Mouse (Mus musculus) liver, embryonic 13.5 days (tissue): ENCODE measurements at regions not wholly inside any gene's neighbourhood (a gene's known extent, or its start where the extent isn't known, plus 50 kb on each side); places are given as distances from the start of the nearest gene placed in this dataset.
A peak's percentile ranks its signal among the peaks of the same experiment; 100 is the strongest.

Experiments
- ATAC-seq: fragments of 200-750 bp; cut with Nextera tagmentation; 2 replicates; pipeline ENCODE4 v1.8.0; 2017; ENCODE audit warnings: low read depth, mild to moderate bottlenecking, moderate number of reproducible peaks, moderate library complexity
- DNase-seq: peaks from one replicate; pipeline ENCODE4 v3.0.0; 2022
- H3K27ac ChIP-seq: fragments of 300-500 bp; sonication (generic); 2 replicates; pipeline ENCODE4 v1.5.1; 2015; ENCODE audit warnings: moderate library complexity, mild to moderate bottlenecking, inconsistent platforms
- H3K27me3 ChIP-seq: fragments of 300-500 bp; sonication (generic); 2 replicates; pipeline ENCODE4 v1.6.1; 2015; ENCODE audit warnings: mild to moderate bottlenecking, inconsistent platforms
- H3K36me3 ChIP-seq: fragments of 300-500 bp; sonication (generic); 2 replicates; pipeline ENCODE4 v1.6.1; 2015; ENCODE audit warnings: mild to moderate bottlenecking, inconsistent platforms
- H3K4me1 ChIP-seq: fragments of 300-500 bp; sonication (generic); replicated peaks from 2 replicates; pipeline ENCODE4 v1.6.1; 2015; ENCODE audit warnings: inconsistent platforms
- H3K4me2 ChIP-seq: fragments of 300-500 bp; sonication (generic); 2 replicates; pipeline ENCODE4 v1.6.1; 2015; ENCODE audit warnings: inconsistent platforms, mild to moderate bottlenecking, moderate library complexity
- H3K4me3 ChIP-seq: fragments of 300-500 bp; sonication (generic); replicated peaks from 2 replicates; pipeline ENCODE4 v1.5.1; 2015; ENCODE audit warnings: mild to moderate bottlenecking, inconsistent platforms
- H3K9ac ChIP-seq: fragments of 300-500 bp; sonication (generic); 2 replicates; pipeline ENCODE4 v1.6.1; 2015; ENCODE audit warnings: mild to moderate bottlenecking, inconsistent platforms
- H3K9me3 ChIP-seq: fragments of 300-500 bp; sonication (generic); replicated peaks from 2 replicates; pipeline ENCODE4 v1.6.1; 2016; ENCODE audit warnings: inconsistent platforms
- WGBS: fragments of 180-500 bp; shearing (Covaris S2); methylation state at CpG from one replicate; pipeline ENCODE4 v1.1.7; 2015; ENCODE audit not compliant: insufficient replicate concordance; 5-methylcytosine and 5-hydroxymethylcytosine counted together

DNA sequence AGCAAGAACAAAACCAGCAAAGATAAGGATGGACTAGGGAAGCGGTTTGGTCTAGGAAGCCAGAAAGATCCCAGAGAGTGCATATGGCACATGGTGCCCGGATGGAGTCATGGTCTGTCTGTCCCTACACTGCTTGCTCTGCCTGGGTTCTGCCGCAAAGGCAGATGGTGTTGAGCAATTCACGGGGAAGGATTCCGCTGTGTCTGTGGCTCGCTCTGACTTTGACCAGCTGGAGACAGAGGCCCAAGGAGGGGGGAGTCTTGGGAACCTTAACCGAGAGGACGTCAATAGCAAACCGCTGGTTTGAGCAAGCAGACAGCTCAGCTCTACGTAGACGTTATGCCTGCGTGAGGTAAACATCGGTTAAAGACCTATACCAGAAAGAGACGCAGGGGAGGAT is 357.7 kb upstream of the Tbx3 start:
- DNase-seq (no peak), ATAC-seq (no peak)
- Histone ChIP-seq H3K4me3 (no peak overlapping the region), H3K36me3 (no peaks in the 10 kb centered on the region), H3K4me2 (no peak overlapping the region), H3K27me3 (no peaks in the 10 kb centered on the region), H3K4me1 (no peaks in the 10 kb centered on the region), H3K9me3 (no peaks in the 10 kb centered on the region), H3K27ac (no peak overlapping the region), H3K9ac (no peak overlapping the region)
- 71% methylated on average over 14 of the region's 14 CpGs for WGBS

DNA sequence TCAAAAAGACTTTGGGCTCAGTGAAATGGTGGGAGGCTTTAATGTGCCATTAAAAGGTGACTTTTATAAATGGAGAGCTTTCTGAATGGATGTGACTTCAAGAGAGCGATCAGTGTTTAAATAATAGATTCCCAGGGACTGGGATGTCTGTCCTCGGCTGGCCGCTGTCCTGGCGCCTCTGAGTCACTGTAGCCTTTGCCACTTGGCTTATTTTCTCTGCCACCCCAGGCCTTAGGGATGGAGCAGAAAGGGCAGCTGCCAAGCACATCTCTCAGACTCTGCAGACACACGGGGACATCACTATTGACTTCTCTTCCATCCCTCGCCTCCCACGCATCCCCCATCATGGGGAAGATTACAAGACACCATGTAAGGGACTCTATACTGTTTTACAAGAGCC is 355.3 kb upstream of the Tbx3 start:
- no peak for ATAC-seq
- WGBS = 80% methylated on average over 7 of the region's 7 CpGs
- H3K36me3 ChIP-seq = no peaks in the 10 kb centered on the region
- H3K27me3 ChIP-seq = no peaks in the 10 kb centered on the region
- no peaks in the 10 kb centered on the region for H3K4me1 ChIP-seq
- no peak overlapping the region for H3K27ac ChIP-seq
- no peaks in the 10 kb centered on the region for H3K9me3 ChIP-seq
- H3K4me3 ChIP-seq = no peak overlapping the region
- no peak overlapping the region for H3K4me2 ChIP-seq
- no peak overlapping the region for H3K9ac ChIP-seq
- DNase-seq = no peak

DNA sequence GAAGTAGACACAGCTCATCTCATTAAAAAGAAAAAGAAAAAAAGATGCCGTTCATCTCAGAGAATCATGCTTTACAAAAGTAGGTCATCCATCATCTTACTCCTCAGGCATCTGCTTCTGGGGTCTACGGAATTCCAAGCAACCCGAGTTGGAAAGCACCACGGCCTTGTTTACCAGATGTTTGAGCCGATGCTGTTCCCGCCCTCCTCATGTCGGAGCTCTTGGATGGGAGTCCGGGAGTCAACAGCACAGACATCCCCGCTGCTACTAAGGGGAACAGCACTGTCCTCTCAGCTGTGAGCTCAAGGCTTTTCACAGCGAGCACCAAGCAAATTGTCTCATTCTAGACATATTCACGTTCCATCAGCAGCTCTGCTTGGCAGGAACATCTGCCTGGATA is 352.9 kb upstream of the Tbx3 start:
- Histone ChIP-seq H3K9me3 (no peaks in the 10 kb centered on the region), H3K27ac (no peak overlapping the region), H3K9ac (no peak overlapping the region), H3K4me2 (no peak overlapping the region), H3K4me1 (peaks cover 9% of the 10 kb centered on the region), H3K4me3 (no peak overlapping the region), H3K36me3 (no peaks in the 10 kb centered on the region), H3K27me3 (no peaks in the 10 kb centered on the region)
- WGBS = 67% methylated on average over 11 of the region's 11 CpGs
- no peak for DNase-seq
- no peak for ATAC-seq

DNA sequence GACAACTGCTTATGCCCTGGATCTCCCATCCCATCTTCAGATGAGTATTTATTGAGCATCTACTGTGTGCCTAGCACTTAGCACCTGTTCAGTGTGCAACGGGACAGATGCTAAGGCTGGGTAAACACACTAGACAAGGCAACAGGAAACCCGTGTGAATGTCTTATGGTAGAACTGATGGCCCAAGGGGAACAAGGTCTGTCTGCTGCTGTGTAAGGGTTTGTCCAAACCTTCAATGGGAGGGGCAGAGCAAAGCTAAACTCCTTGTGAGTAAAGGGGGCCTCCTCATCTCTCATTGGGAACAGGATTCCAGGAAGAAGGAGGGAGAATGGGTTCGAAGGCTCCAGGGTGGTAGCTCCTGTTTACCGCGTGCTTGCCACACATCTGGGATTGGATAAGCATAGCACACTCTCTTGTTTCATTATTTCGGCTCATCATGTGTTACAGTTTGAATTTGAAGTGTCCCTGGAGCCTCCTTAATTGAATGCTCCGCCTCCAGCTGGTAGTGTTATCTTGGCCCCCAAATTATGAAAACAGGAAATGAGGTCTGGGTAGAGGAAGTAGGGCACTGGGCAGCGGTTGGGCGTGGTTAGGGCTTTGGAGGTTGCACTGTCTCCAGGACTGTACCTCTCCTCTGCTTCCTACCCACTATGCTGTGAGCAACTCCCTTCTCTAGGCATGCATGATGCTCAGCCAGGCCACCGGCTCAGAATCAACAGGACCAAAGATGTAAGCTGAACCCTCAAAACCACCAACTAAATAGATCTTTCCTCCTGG is 348.9 kb upstream of the Tbx3 start:
- H3K4me3 ChIP-seq = no peak overlapping the region
- H3K36me3 ChIP-seq = no peaks in the 10 kb centered on the region
- DNase-seq (no peak), ATAC-seq (peak; percentile 36; the same call in 1 of the 2 replicates)
- no peak overlapping the region for H3K4me2 ChIP-seq
- no peaks in the 10 kb centered on the region for H3K9me3 ChIP-seq
- no peaks in the 10 kb centered on the region for H3K27me3 ChIP-seq
- 19% methylated on average over 10 of the region's 10 CpGs for WGBS
- no peak overlapping the region for H3K27ac ChIP-seq
- H3K4me1 ChIP-seq = peaks cover 9% of the 10 kb centered on the region
- no peak overlapping the region for H3K9ac ChIP-seq

DNA sequence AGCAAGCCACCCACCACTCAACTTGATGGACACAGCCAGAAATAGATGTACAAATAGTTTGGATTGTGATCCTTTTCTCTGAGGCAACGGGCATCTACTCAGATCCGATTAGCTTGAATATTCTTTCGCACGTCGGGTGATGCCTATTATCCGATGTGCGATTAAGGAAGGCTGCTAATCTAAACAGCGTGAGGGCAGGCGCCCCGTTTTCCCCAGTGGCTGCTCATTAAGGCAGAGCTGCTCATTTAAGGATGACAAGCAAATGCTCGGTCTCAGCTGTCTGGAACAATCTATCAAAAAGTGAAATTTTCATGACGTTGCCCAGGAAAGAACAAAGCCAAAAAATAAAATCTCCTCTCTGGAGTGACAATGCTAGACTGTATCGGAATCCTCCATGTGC is 348.1 kb upstream of the Tbx3 start:
- no peak overlapping the region for H3K27ac ChIP-seq
- WGBS = 75% methylated on average over 13 of the region's 13 CpGs
- no peak overlapping the region for H3K9ac ChIP-seq
- DNase-seq (no peak), ATAC-seq (no peak)
- no peaks in the 10 kb centered on the region for H3K9me3 ChIP-seq
- H3K36me3 ChIP-seq = no peaks in the 10 kb centered on the region
- H3K4me1 ChIP-seq = peaks cover 9% of the 10 kb centered on the region
- no peaks in the 10 kb centered on the region for H3K27me3 ChIP-seq
- H3K4me2 ChIP-seq = no peak overlapping the region
- H3K4me3 ChIP-seq = no peak overlapping the region

DNA sequence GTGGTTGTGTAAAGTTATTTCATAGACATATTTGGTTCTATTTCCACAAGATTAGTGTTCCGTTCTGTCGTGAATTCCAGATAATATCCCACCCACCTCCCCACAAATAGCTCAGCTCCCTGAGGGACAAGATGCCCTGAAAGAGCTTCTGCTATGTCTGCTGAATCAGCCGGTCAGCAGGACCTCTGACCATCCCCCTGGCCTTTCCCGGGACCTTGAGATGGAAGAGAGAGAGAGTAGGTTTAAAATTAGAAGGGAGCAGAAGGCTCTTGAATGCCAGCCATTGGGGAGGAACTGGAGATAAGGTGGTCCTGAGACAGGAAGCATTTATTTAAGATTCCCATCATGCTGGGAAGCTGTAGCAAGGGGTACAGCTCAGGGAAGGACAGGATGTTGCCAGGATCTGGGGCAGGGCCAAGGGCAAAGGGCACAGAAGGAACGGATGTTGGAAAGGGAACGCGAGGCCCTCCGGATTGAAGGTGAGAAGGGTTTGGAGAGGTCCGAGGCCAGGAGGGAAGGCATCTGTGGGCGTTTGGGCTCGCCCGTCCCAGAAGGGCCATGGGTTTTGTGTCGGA is 344.7 kb upstream of the Tbx3 start:
- H3K4me2 ChIP-seq = no peak overlapping the region
- no peak overlapping the region for H3K4me3 ChIP-seq
- no peak overlapping the region for H3K27ac ChIP-seq
- ATAC-seq = no peak
- DNase-seq = no peak
- WGBS = 63% methylated on average over 13 of the region's 13 CpGs
- no peaks in the 10 kb centered on the region for H3K36me3 ChIP-seq
- no peaks in the 10 kb centered on the region for H3K9me3 ChIP-seq
- H3K4me1 ChIP-seq = peaks cover 17% of the 10 kb centered on the region
- no peak overlapping the region for H3K9ac ChIP-seq
- no peaks in the 10 kb centered on the region for H3K27me3 ChIP-seq

DNA sequence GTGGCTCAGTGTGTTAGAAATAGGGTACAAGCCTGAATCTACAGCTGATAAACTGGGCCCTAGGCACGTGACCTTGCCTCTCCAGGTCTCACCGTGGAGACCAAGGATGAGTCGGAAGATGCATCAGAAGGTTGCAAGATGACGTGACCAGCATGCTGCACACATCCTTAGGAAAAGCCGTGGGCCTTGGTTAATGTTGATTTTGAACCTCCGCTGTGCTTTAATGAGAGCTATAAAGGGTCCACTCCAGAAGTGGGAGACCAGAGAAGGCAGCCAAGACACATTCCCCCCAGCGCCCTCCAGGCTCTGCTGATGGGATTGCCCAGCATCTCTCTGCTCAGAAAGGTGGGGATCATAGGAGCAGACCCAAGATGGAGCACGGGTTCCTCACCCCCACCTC is 343.6 kb upstream of the Tbx3 start:
- Histone ChIP-seq H3K9me3 (no peaks in the 10 kb centered on the region), H3K36me3 (no peaks in the 10 kb centered on the region), H3K27me3 (no peaks in the 10 kb centered on the region), H3K27ac (no peak overlapping the region), H3K4me3 (no peak overlapping the region), H3K4me1 (peaks cover 19% of the 10 kb centered on the region), H3K4me2 (no peak overlapping the region), H3K9ac (no peak overlapping the region)
- DNase-seq (no peak), ATAC-seq (no peak)
- WGBS = 57% methylated on average over 8 of the region's 8 CpGs

DNA sequence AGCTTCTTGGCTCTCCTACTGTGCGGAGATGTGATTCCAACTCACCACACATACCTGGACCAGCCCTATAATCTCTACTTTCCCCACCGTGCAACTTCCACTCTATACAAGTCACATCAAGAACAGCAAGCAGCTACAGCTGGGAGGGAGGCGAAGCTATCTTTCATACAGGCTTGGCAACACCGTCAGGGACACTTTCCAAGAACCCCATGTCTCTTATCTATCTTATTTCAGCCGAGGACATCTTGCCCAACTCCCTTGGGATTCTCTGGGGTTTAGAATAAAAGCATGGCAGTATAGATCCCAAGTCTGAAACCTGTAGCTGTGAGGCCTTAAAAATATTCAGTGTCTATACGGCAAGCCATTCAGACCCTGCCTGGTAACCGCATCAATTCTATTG is 341.5 kb upstream of the Tbx3 start:
- DNase-seq (no peak), ATAC-seq (no peak)
- Histone ChIP-seq H3K27ac (no peak overlapping the region), H3K4me1 (peaks cover 17% of the 10 kb centered on the region; the same call in 1 of the 2 replicates), H3K9me3 (no peaks in the 10 kb centered on the region), H3K36me3 (no peaks in the 10 kb centered on the region), H3K4me2 (no peak overlapping the region), H3K9ac (no peak overlapping the region), H3K4me3 (no peak overlapping the region), H3K27me3 (no peaks in the 10 kb centered on the region)
- 61% methylated on average over 7 of the region's 7 CpGs for WGBS

DNA sequence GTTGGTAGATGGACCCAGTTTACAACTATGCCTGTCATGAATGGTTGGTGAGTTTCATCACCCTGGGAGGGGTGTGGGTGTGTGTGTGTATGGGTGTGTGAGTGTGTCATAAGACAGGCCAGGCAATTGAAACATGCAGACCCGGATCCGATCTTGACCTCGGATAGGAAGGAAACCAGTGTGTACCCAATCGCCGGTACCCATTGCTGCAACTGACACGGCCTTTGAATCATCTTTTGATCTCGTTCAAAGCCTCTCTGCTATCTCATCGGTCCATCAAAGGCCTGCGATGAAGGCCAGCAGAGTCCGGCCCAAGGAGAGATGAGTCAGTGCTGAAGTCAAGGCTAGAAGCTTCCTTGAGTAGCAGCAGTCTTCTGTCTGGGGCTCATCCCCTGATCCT is 341.1 kb upstream of the Tbx3 start:
- Histone ChIP-seq H3K36me3 (no peaks in the 10 kb centered on the region), H3K4me3 (no peak overlapping the region), H3K4me1 (peaks cover 17% of the 10 kb centered on the region; the same call in 1 of the 2 replicates), H3K27ac (no peak overlapping the region), H3K27me3 (no peaks in the 10 kb centered on the region), H3K9ac (no peak overlapping the region), H3K9me3 (no peaks in the 10 kb centered on the region), H3K4me2 (no peak overlapping the region)
- no peak for ATAC-seq
- 60% methylated on average over 10 of the region's 10 CpGs for WGBS
- DNase-seq = no peak

DNA sequence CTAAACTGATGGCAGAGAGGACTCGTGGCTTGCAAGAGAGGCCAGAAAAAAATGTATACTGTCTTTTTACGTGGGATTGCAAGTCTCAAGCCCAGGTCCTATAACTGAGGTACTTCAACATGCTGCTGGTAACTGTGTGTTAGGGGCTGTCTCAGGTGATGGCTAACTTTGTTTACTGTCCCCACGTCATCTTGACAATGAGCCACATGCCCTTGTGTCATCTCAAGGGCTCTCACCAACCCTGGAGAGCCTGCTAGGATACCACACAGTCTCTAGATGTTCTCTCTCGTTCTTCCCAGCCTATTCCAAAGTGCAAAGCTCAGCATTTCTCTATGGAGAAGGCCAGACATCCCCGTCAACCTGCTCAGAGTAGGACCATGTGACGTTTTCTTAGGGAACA is 340.6 kb upstream of the Tbx3 start:
- no peak overlapping the region for H3K27ac ChIP-seq
- DNase-seq (no peak), ATAC-seq (no peak)
- H3K36me3 ChIP-seq = no peaks in the 10 kb centered on the region
- H3K4me1 ChIP-seq = peaks cover 17% of the 10 kb centered on the region; the same call in 1 of the 2 replicates
- no peak overlapping the region for H3K4me3 ChIP-seq
- H3K9me3 ChIP-seq = no peaks in the 10 kb centered on the region
- no peak overlapping the region for H3K9ac ChIP-seq
- no peaks in the 10 kb centered on the region for H3K27me3 ChIP-seq
- 57% methylated on average over 6 of the region's 6 CpGs for WGBS
- H3K4me2 ChIP-seq = no peak overlapping the region

DNA sequence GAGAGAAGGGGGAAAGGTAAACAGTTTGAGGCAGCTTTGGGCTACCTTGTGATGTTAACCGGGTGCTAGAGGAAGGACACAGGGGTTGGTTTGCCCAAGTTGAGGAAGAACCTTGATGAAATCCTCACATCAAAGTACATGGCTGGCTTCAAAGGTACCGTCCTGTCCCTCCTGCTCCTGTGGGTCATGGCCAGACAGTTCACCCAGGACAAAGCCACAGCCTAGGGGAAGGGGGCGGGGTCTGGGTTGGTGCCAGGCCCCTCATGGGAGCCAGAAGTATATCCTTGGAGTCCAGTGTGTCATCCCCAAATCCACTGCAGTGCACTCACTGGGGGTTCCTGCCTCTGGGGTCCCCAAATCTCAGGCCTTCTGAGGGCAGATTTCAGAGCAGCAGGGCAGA is 339.0 kb upstream of the Tbx3 start:
- H3K9me3 ChIP-seq = no peaks in the 10 kb centered on the region
- H3K27ac ChIP-seq = 0 out of 2 replicates have a peak overlapping the region, but pooled peaks have one; percentile 29
- DNase-seq = peak; percentile 3
- no peaks in the 10 kb centered on the region for H3K36me3 ChIP-seq
- H3K4me3 ChIP-seq = no peak overlapping the region
- H3K4me1 ChIP-seq = peaks cover 17% of the 10 kb centered on the region; the same call in 1 of the 2 replicates
- 31% methylated on average over 3 of the region's 3 CpGs for WGBS
- H3K4me2 ChIP-seq = no peak overlapping the region
- no peaks in the 10 kb centered on the region for H3K27me3 ChIP-seq
- peak; percentile 63 for ATAC-seq
- no peak overlapping the region for H3K9ac ChIP-seq

DNA sequence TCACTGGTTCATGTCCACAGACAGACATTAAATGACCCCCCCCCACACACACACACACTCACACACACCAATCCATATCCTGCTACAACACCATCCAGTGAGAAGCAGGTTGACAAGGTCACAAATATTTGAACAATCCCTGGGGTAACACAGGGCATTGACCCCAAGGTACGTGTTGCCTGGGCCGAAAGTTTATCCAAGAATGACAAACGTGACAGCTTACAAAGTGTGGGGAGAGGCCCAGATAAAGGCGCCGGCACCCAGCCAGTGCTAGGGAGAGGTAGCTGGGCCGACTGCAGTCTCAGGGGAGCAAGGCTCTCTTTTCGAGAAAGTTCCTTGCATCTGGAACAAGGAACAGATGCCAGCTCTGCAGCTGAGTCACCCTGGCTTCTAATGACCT is 337.8 kb upstream of the Tbx3 start:
- ATAC-seq (peak; percentile 63), DNase-seq (no peak)
- no peak overlapping the region for H3K4me3 ChIP-seq
- no peaks in the 10 kb centered on the region for H3K27me3 ChIP-seq
- 52% methylated on average over 7 of the region's 7 CpGs for WGBS
- no peak overlapping the region for H3K9ac ChIP-seq
- H3K4me2 ChIP-seq = no peak overlapping the region
- H3K4me1 ChIP-seq = peaks cover 17% of the 10 kb centered on the region; the same call in 1 of the 2 replicates
- 0 out of 2 replicates have a peak overlapping the region, but pooled peaks have one; percentile 29 for H3K27ac ChIP-seq
- H3K36me3 ChIP-seq = no peaks in the 10 kb centered on the region
- H3K9me3 ChIP-seq = no peaks in the 10 kb centered on the region
